Mouse (Mus musculus) embryonic stem cell, embryonic (primary cell): ENCODE measurements at regions not wholly inside any gene's neighbourhood (a gene's known extent, or its start where the extent isn't known, plus 50 kb on each side); places are given as distances from the start of the nearest gene placed in this dataset.

ENCODE experiments used
- CTCF ChIA-PET, 4 experiments: fragments of 300-600 bp in 2 of 4; fragments of 350-600 bp in 2 of 4; sonication (Branson Sonifier 250); formaldehyde crosslinking; loops; one replicate each; lab custom pipeline; 2022; ENCODE audit warnings: inconsistent platforms in 2 of 4; lab: Charles Lee
- POLR2A ChIA-PET, 4 experiments: fragments of 300-600 bp in 2 of 4; fragments of 350-600 bp in 2 of 4; sonication (Branson Sonifier 250); formaldehyde crosslinking; loops; one replicate each; lab custom pipeline; 2022; ENCODE audit warnings: antibody characterized with exemption in 4 of 4, inconsistent platforms in 1 of 4; lab: Charles Lee

DNA sequence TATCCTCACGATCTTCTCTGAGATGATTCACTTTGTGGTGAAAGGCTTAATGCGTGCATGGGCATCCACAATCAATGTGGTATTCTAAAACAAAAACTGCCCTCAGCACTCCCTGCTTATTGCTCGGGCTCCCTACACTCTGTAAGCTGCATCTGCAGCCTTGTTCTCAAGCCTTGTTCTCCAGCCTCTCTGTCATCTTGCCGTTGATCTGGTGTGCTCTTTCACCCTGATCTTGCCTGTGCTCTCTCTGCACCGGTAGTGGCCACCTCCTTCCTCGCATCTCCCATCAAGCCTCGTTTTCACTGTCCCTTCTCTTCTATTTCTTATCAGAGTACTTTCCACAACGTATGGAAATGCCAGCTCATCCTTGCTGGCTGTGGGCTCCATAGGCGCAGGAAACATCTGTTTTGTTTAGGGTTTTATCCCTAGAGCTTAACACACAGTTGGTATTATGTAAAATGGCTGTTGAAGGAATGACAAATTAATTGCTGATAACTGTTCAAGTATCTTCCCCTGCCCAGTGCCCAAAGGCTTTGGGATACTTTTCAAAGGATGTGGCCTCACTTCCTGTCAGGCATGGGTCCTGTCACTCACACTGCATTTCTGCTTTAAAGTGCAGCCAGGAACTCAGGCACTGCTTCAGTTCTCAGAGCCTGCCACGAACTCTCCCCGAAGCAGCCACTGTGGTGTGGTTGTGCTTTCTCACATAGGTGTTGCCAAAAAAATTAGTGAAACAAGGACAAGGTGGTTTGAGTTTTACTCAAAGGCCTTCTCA lies 158.9 kb upstream of the Gm12728 start:
- ChIA-PET POLR2A (interaction anchor here in 1 of 4 experiments (0.6 kb wide), 1 partner anchor 63 kb away, joined by 3 read pairs; no protein-coding TSS in a partner anchor), CTCF (no interaction called here)

GRCm38 (mm10) chr4:105632581-105633358 lies 156.9 kb upstream of the Gm12728 start:
- POLR2A ChIA-PET, result interaction anchor here in 1 of 4 experiments (0.8 kb wide), 1 partner anchor 27 kb away, joined by 4 read pairs; no protein-coding TSS in a partner anchor
- CTCF ChIA-PET, result no interaction called here

- CTCF ChIA-PET, result no interaction called here
Measured at GRCm38 (mm10) chr4:105633789-105634188, 155.9 kb upstream of the Gm12728 start.

GRCm38 (mm10) chr4:105640793-105641192 lies 148.9 kb upstream of the Gm12728 start:
- ChIA-PET CTCF (no interaction called here), POLR2A (interaction anchor here in 1 of 4 experiments (0.7 kb wide), 1 partner anchor 50 kb away, joined by 4 read pairs; no protein-coding TSS in a partner anchor)

More at GRCm38 (mm10) chr4:105633789-105634188, 155.9 kb upstream of the Gm12728 start:
- POLR2A ChIA-PET, result no interaction called here

GRCm38 (mm10) chr4:105641582-105641981 lies 148.1 kb upstream of the Gm12728 start:
- ChIA-PET CTCF (no interaction called here), POLR2A (no interaction called here)

DNA sequence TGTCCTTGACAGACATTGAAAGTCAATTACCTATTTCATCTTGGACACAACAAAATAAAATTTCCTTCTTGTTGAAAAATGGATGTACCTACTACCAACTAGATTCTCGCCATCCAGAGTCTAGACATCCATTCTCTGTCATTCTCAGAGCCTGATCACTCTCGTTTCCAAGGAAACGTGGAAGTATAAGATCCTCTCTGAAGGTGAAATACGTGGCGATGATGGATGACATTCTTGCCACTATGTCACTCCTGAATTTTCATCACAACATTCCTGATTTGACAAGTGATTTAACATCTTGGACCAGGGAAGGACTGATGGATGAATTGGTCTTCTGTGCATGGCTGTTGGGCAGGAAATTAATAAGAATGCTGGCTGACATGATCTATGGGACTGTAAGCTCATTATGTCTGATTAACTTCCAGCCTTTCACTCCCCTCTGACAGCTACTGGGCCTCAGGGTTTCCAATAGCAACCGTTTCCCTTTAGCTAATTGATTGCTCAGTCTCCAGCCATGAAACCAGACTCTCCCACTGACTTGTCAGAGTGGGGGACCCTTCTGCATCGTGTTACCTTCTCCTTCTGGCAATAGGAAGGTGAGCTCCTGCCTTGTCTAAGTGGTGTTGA lies 140.7 kb upstream of the Gm12728 start:
- POLR2A ChIA-PET, result no interaction called here
- CTCF ChIA-PET, result no interaction called here

- ChIA-PET POLR2A (no interaction called here), CTCF (no interaction called here)
Measured at GRCm38 (mm10) chr4:105649447-105649833, 140.2 kb upstream of the Gm12728 start.

DNA sequence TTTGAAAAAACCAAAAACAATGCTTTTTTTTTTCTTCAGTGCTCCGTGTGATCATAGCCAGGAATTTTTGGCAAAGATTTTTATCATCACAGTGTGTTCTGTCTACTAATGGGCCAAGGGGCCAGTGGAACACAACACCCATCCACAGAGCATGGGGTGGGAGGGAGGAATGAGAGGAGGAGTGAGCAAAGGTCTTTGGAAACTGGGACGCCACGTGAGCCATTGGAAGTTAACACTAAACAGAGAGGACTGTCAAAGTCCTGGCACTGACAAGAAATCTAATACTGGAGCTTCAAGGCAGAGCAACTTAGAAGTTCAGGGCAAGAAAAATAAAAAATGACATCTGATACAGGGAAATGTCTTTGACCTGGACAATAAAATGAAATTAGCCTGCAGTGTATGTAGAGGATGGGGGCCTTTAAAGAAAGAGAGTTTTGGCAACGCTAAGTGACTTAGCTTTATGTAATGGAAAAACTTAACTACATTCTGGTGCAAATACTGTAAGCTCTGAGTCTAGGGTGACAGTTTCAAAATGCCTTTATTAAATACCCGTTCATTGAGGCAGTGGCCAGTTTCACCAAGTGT lies 133.5 kb upstream of the Gm12728 start:
- ChIA-PET POLR2A (interaction anchor here in 1 of 4 experiments (0.6 kb wide), 1 partner anchor 1142 kb away, joined by 3 read pairs; no protein-coding TSS in a partner anchor), CTCF (no interaction called here)

DNA sequence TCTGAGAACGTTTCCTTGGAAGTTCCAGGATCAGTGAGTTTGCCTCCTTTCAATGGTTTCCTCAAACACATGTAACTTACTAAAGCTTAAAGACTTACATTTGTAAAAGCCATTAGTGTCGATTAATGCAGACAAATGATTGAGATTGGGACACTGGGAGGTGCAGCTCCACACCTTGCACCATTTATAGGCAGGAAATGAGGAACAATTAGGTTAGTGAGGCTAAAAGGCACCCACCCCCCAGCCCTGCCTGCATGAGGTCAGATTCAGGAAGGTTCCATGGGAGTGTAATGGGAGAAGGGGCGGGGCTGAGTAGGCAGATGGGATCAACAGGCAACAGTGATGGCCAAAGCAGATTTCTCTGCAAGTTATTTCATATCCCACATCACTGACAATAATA lies 131.1 kb upstream of the Gm12728 start:
- POLR2A ChIA-PET, result no interaction called here
- CTCF ChIA-PET, result interaction anchor here in 1 of 4 experiments (0.7 kb wide), 1 partner anchor 501 kb away, joined by 4 read pairs; the partner anchor contains the start of gene Plpp3

DNA sequence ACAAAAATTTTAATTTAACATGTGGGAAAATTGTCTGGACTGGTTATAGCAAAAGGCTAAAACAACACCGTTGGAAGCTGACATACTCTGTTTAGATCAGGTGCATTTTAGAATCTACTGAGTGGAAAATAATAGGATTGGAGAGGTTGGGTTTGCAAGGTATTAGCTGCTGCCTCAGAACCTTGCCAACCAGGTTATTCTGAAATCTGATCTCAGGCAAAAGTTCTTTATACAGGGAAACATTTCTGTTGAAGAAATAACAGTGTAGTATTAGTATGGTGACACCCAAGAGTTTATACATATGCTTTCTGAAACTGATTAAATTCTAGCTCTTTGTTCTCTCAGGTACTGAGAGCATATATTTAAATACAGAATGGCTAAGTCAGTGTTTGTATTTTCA lies 113.0 kb upstream of the Gm12728 start:
- ChIA-PET POLR2A (no interaction called here), CTCF (no interaction called here)

DNA sequence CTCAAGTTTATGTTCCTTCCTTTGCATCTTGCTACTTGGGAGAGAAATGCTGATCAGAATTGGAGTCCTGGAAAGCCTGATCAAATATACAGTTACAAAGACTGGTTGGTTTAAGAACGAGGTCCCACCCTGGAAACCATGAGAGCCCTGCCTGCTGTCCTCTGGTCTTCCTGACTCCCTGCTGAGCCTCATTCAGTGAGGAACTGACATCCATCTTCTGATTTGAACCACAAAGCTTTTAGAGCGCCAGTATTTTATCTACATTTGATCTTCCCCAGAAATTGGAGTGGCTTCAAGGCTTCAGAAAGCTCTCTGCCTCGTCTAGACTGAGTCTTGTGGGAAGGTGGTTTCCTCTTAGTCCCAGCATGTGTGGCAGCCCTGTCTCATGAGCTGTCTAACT lies 99.0 kb upstream of the Gm12728 start:
- POLR2A ChIA-PET, result interaction anchor here in 1 of 4 experiments (0.6 kb wide), 1 partner anchor 50 kb away, joined by 4 read pairs; no protein-coding TSS in a partner anchor
- CTCF ChIA-PET, result interaction anchor here in 1 of 4 experiments (0.7 to 1.1 kb wide), 2 partner anchors 185 to 470 kb away, joined by 3 read pairs; no protein-coding TSS in a partner anchor

DNA sequence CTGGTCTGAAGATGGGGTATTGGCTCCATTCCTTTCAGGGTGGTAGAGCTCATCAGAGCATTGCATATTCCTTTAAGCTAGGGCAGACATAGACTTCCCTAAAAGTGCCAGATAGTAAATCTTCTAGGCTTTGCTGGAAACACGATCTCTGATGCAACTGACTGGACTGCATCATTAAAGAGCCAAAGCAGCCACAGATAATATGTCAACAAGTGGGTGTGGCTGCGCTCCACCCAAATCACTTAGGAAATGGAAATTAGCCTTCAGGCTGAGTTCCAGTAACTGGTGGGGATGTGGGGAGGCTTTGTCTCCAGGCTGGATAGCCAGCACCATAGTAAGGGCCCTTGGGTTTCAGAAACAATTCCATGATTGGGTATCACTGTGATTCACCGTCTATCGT lies 97.3 kb upstream of the Gm12728 start:
- CTCF ChIA-PET, result interaction anchor here in 1 of 4 experiments (0.5 kb wide), 1 partner anchor 603 kb away, joined by 3 read pairs; no protein-coding TSS in a partner anchor
- POLR2A ChIA-PET, result interaction anchor here in 1 of 4 experiments (0.6 kb wide), 1 partner anchor 455 kb away, joined by 4 read pairs; no protein-coding TSS in a partner anchor

GRCm38 (mm10) chr4:105695895-105696294 lies 93.8 kb upstream of the Gm12728 start:
- CTCF ChIA-PET, result no interaction called here
- POLR2A ChIA-PET, result no interaction called here

DNA sequence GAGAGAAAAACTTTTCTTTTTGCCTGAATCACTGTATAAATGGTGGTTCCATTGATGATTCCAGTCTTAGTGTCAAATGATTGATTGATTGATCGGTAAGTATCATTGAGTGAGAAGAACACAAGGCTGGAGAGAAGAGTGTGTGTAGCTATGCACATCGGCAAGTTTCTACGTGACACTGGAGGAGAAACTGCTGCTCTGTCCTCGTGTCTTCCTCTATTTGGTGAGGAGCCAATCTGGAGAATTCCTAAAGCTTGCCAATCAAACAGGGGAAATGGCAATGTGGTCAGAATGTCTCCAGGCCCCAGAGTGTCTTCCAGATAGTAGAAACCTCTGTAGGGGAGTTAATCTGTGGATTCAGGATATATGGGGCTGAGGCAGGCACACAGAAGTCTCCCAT lies 92.5 kb upstream of the Gm12728 start:
- CTCF ChIA-PET, result no interaction called here
- POLR2A ChIA-PET, result no interaction called here

DNA sequence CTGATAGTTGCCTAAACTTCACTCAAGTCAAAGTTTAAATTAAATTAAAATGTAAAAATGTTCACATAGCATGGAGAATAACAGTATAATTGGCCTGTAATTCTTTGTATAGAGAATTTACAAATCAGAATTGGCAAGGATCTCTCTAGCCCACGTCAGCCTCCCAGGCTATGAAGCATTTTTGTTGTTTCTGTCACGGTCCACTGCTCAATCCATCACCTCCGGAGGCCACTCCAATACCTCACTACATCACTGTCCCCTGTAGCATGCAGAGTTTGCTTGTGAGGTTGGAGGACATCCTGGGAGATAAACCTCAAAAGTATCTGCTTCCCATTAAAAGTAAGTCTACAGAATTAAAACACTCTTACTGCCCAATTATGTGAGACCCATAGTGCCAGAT lies 87.6 kb upstream of the Gm12728 start:
- POLR2A ChIA-PET, result no interaction called here
- CTCF ChIA-PET, result no interaction called here

GRCm38 (mm10) chr4:105703408-105703807 lies 86.3 kb upstream of the Gm12728 start:
- CTCF ChIA-PET, result no interaction called here

GRCm38 (mm10) chr4:105704271-105704670 lies 85.4 kb upstream of the Gm12728 start:
- CTCF ChIA-PET, result interaction anchor here in 1 of 4 experiments (0.6 kb wide), 1 partner anchor 547 kb away, joined by 3 read pairs; the partner anchor contains the start of gene Plpp3

More at GRCm38 (mm10) chr4:105703408-105703807, 86.3 kb upstream of the Gm12728 start:
- POLR2A ChIA-PET, result interaction anchor here in 1 of 4 experiments (1.2 kb wide), 1 partner anchor 426 kb away, joined by 3 read pairs; no protein-coding TSS in a partner anchor

DNA sequence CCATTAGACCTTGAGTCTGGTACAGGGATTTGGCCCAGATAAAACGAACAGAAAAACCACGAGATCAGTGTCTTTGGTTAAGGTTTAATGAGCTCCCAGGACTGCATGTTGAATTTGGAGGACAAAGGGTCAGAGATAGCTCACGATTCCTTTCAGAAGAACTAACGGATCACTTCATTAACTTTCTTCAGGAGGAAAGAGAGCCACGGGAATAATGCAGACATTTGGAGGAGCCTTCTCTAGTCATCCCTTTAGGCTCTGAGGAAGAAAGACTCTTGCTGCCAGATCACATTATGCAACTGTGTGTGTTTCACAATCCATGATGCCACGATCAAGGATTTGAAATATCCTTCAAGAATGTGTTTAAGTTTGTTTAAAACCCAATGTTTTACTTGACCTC lies 83.7 kb upstream of the Gm12728 start:
- ChIA-PET POLR2A (interaction anchor here in 1 of 4 experiments (0.6 to 0.7 kb wide), 2 partner anchors 545 to 548 kb away, joined by 3 to 5 read pairs; no protein-coding TSS in a partner anchor), CTCF (interaction anchor here in 1 of 4 experiments (0.7 kb wide), 1 partner anchor 17 kb away, joined by 5 read pairs; no protein-coding TSS in a partner anchor)

More at GRCm38 (mm10) chr4:105704271-105704670, 85.4 kb upstream of the Gm12728 start:
- POLR2A ChIA-PET, result interaction anchor here in 1 of 4 experiments (0.5 to 1.2 kb wide), 3 partner anchors 13 to 427 kb away, joined by 3 to 4 read pairs (median 3); no protein-coding TSS in a partner anchor
